9 mouse cellular contexts compared by ENCODE assay signal in the genomic region with DNA sequence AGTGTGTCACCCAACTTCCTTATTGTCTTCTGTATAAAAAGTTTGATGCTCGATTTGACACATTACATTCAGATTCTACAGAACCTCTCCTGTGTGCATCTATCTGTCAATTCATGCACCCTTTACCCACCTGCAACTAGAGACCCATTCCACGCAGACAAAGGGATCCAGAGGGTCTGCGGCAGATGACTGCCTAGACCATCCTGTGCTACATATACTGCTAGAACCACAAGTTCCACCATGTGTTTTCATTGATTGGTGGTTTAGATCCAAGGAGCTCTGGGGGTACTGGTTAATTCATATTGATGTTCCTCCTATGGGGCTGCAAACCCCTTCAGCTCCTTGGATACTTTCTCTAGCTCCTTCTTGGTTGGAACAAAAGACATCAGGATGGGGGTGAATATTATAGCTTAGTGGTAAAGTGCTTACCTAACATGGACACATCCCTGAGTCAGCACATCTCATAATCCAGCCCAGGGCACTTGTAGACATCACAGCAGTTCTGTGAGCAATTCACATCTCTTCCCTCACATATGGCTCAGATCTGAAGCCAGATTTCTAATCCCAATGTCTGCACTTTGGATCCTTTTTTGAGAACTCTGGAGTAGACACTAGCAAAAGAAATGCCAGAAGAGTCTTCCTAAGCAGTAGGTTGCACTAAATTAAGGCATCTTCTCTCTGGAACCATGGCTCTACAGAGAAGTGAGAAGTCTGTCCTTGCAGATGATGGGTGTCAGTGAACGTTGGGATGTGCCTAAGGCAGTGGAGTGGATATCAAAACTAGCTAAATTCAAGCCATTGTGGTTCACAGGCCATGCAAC.
A peak's percentile ranks its signal among the peaks of the same experiment; 100 is the strongest.
DNase-seq lines count a peak whose midpoint lies in the region; ATAC-seq lines count a peak whose summit lies in the region.
"Had no signal": no experiment of that assay in that cellular context is flagged by ENCODE, and none has a peak within 500 bp of the region (broad histone marks: within the 10 kb centered on the region; RNA-seq: fewer than 3 reads in every experiment).

No protein-coding gene starts in this region.

- H3K4me3 ChIP-seq in heart, embryonic 14.5 days (ENCODE audit: control insufficient read depth in 1 of 2, insufficient read depth in 1 of 2, low read depth in 1 of 2, low read length in 2 of 2) = no peak overlapping the region
- peak overlapping the region; percentile 80 for H3K4me3 ChIP-seq in hindbrain, embryonic 14.5 days (replicated peaks; ENCODE audit: low read length)
- H3K4me3 ChIP-seq in midbrain, embryonic 15.5 days = peak overlapping the region; percentile 51

- no peak for ATAC-seq in heart, embryonic 14.5 days (ENCODE audit: insufficient number of reproducible peaks, insufficient read depth, low FRiP score, low read depth)
- no peak for ATAC-seq in hindbrain, embryonic 14.5 days (ENCODE audit: low FRiP score)
- ATAC-seq in midbrain, embryonic 15.5 days (replicated peaks) = no peak
- no peak for ATAC-seq in megakaryocyte progenitor cell, adult 5-6 weeks (replicated peaks; ENCODE audit: poor library complexity)

- 0 out of 4 replicates have a peak overlapping the region, but pooled peaks of 1 of the 2 experiments have one; percentile 89 for H3K27ac ChIP-seq in heart, embryonic 14.5 days (replicated peaks in 1 of 2; ENCODE audit: control insufficient read depth in 1 of 2, insufficient read depth in 1 of 2, low read depth in 2 of 2, low read length in 2 of 2)
- no peak overlapping the region for H3K27ac ChIP-seq in hindbrain, embryonic 14.5 days
- no peak overlapping the region for H3K27ac ChIP-seq in midbrain, embryonic 15.5 days

- no peaks in the 10 kb centered on the region for H3K9me3 ChIP-seq in heart, embryonic 14.5 days (ENCODE audit: control insufficient read depth, low read length)
- no peaks in the 10 kb centered on the region for H3K9me3 ChIP-seq in hindbrain, embryonic 14.5 days (ENCODE audit: control insufficient read depth, low read length)
- H3K9me3 ChIP-seq in midbrain, embryonic 15.5 days = no peaks in the 10 kb centered on the region

- H3K36me3 ChIP-seq in heart, embryonic 14.5 days (ENCODE audit: control insufficient read depth, insufficient read depth, low read length) = no peaks in the 10 kb centered on the region
- H3K36me3 ChIP-seq in hindbrain, embryonic 14.5 days (replicated peaks; ENCODE audit: control insufficient read depth, insufficient read depth) = no peaks in the 10 kb centered on the region
- H3K36me3 ChIP-seq in midbrain, embryonic 15.5 days (replicated peaks) = no peaks in the 10 kb centered on the region

- H3K27me3 ChIP-seq in heart, embryonic 14.5 days (ENCODE audit: control insufficient read depth, insufficient read depth, low read length) = no peaks in the 10 kb centered on the region
- H3K27me3 ChIP-seq in hindbrain, embryonic 14.5 days (ENCODE audit: control insufficient read depth, insufficient read depth, low read length) = no peaks in the 10 kb centered on the region
- no peaks in the 10 kb centered on the region for H3K27me3 ChIP-seq in midbrain, embryonic 15.5 days (replicated peaks)

- H3K4me2 ChIP-seq in heart, embryonic 14.5 days (ENCODE audit: low read length) = peak overlapping the region; percentile 71
- peak overlapping the region; percentile 91 for H3K4me2 ChIP-seq in hindbrain, embryonic 14.5 days (replicated peaks)
- H3K4me2 ChIP-seq in midbrain, embryonic 15.5 days = peak overlapping the region; percentile 69

- H3K9ac ChIP-seq in heart, embryonic 14.5 days (ENCODE audit: low read length) = no peak overlapping the region
- H3K9ac ChIP-seq in hindbrain, embryonic 14.5 days = no peak overlapping the region
- H3K9ac ChIP-seq in midbrain, embryonic 15.5 days = peak overlapping the region; percentile 43; the same call in 1 of the 2 replicates

- peaks cover 2 to 4% of the 10 kb centered on the region in 2 experiments; a peak in 1 of 4 replicates for H3K4me1 ChIP-seq in heart, embryonic 14.5 days (ENCODE audit: control insufficient read depth in 2 of 2, insufficient read depth in 2 of 2, low read length in 2 of 2)
- peaks cover 7% of the 10 kb centered on the region for H3K4me1 ChIP-seq in hindbrain, embryonic 14.5 days (replicated peaks; ENCODE audit: control insufficient read depth, insufficient read depth, low read length)
- H3K4me1 ChIP-seq in midbrain, embryonic 15.5 days = peaks cover 13% of the 10 kb centered on the region

- no peak for DNase-seq in heart, postnatal 4 days
- DNase-seq in R1 (ENCODE audit: low read depth, low spot score) = peak; percentile 79
- DNase-seq in hindbrain, embryonic 14.5 days (ENCODE audit: low spot score) = no peak
- no peak for DNase-seq in right cerebral cortex, postnatal 10 days (ENCODE audit: low spot score in 2 of 2)
- DNase-seq in adrenal gland, adult 2 months = no peak
- DNase-seq: thymus, adult 2 months had no signal

- 72% methylated on average over 4 of the region's 4 CpGs for WGBS in heart, embryonic 14.5 days
- WGBS in hindbrain, embryonic 14.5 days = 72% methylated on average over 4 of the region's 4 CpGs
- WGBS in midbrain, embryonic 15.5 days = 69% methylated on average over 4 of the region's 4 CpGs

Comparison
In these comparisons a context has a peak if more than half of its experiments do, and no peak if none do; other contexts are left out.
1. H3K4me3 ChIP-seq: peak in hindbrain, embryonic 14.5 days (single experiment) and midbrain, embryonic 15.5 days (single experiment); none in heart, embryonic 14.5 days (0 of 2).
2. Peak in every context shown above with its lines, with median percentiles within 50 percentile points of each other: H3K4me2 ChIP-seq.